Mouse (Mus musculus) heart, postnatal 25 days (tissue): ENCODE measurements around the gene Guca1b. TPM values are rescaled to one million over a fixed set of nuclear protein-coding genes. Genes with fewer than 3 reads are reported as not detected.

ENCODE experiments used
- DNase-seq: peaks from one replicate; pipeline ENCODE4 v3.0.0; 2022; ENCODE audit warnings: low spot score
- intact Hi-C: fragments of 180-260 bp; cut with DNase I; formaldehyde crosslinking; loops from one replicate; pipeline ENCODE4 v1.15.1; 2025
- total RNA-seq, 2 experiments: library from RNA; stranded (reverse); gene quantifications; 2 replicates each; pipeline ENCODE4 v1.2.3; 2021

Guca1b gene
- under 1 TPM; 0.36 to 0.65 TPM for total RNA-seq

GRCm38 (mm10) chr17:47385145-47385544 lies at the start of gene Guca1b:
Gene Guca1b (plus strand): TSS chr17:47385393.
- DNase-seq: no peak
- intact Hi-C loops: no loop called here

GRCm38 (mm10) chr17:47343121-47343520 lies 42.1 kb upstream of the Guca1b start:
- intact Hi-C loops: no loop called here
- DNase-seq: no peak

- intact Hi-C loops: no loop called here
- DNase-seq: no peak
These were observed 35.4 kb upstream of the Guca1b start for GRCm38 (mm10) chr17:47349721-47350319.

GRCm38 (mm10) chr17:47359964-47360363 lies 25.2 kb upstream of the Guca1b start:
- DNase-seq: no peak
- intact Hi-C loops: loop anchor here (10.0 kb wide), 1 partner anchor 255 kb away; the partner anchor contains the start of genes Bysl, Gm20517 and Med20

- DNase-seq: no peak
- intact Hi-C loops: loop anchor here (10.0 kb wide), 1 partner anchor 253 kb away; the partner anchor contains the start of genes Bysl, Gm20517 and Med20
These were observed 23.9 kb upstream of the Guca1b start for GRCm38 (mm10) chr17:47361343-47361742.

- peak; percentile 61 for DNase-seq
- intact Hi-C loops: loop anchor here (10.0 kb wide), 1 partner anchor 246 kb away; the partner anchor contains the start of genes Bysl, Gm20517 and Med20
These were observed 16.6 kb upstream of the Guca1b start, which contains the start of gene Mrps10 for GRCm38 (mm10) chr17:47368401-47369086. Gene Mrps10 (plus strand): TSS chr17:47368887.

GRCm38 (mm10) chr17:47369087-47369443 lies 16.1 kb upstream of the Guca1b start:
- intact Hi-C loops: loop anchor here (10.0 kb wide), 1 partner anchor 246 kb away; the partner anchor contains the start of genes Bysl, Gm20517 and Med20
- no peak for DNase-seq

- intact Hi-C loops: loop anchor here (10.0 kb wide), 2 partner anchors 113 to 303 kb away; no protein-coding TSS in a partner anchor
- DNase-seq: no peak
These were observed 13.7 kb upstream of the Guca1b start for GRCm38 (mm10) chr17:47371451-47371850.

- DNase-seq: no peak
- intact Hi-C loops: loop anchor here (10.0 kb wide), 2 partner anchors 111 to 301 kb away; no protein-coding TSS in a partner anchor
These were observed 11.2 kb upstream of the Guca1b start for GRCm38 (mm10) chr17:47373991-47374390.

GRCm38 (mm10) chr17:47376779-47377280 lies 8.4 kb upstream of the Guca1b start:
- intact Hi-C loops: loop anchor here (10.0 kb wide), 2 partner anchors 108 to 298 kb away; no protein-coding TSS in a partner anchor

GRCm38 (mm10) chr17:47378133-47378532 lies 7.1 kb upstream of the Guca1b start:
- intact Hi-C loops: loop anchor here (10.0 kb wide), 2 partner anchors 107 to 297 kb away; no protein-coding TSS in a partner anchor
- DNase-seq: no peak

More at GRCm38 (mm10) chr17:47376779-47377280, 8.4 kb upstream of the Guca1b start:
- no peak for DNase-seq

- no peak for DNase-seq
- intact Hi-C loops: no loop called here
These were observed 3.3 kb upstream of the Guca1b start for GRCm38 (mm10) chr17:47381917-47382316.

- no peak for DNase-seq
- intact Hi-C loops: no loop called here
These were observed 1.9 kb upstream of the Guca1b start for GRCm38 (mm10) chr17:47383266-47383665.

GRCm38 (mm10) chr17:47384064-47384463 lies 1.1 kb upstream of the Guca1b start:
- intact Hi-C loops: no loop called here
- no peak for DNase-seq

- no peak for DNase-seq
- intact Hi-C loops: no loop called here
These were observed 1.5 kb downstream of the Guca1b start for GRCm38 (mm10) chr17:47386649-47387048.

- intact Hi-C loops: no loop called here
- no peak for DNase-seq
These were observed 9.2 kb downstream of the Guca1b start for GRCm38 (mm10) chr17:47394223-47394869.

- intact Hi-C loops: no loop called here
- DNase-seq: peak; percentile 16
These were observed 10.3 kb downstream of the Guca1b start for GRCm38 (mm10) chr17:47395376-47395913.

- intact Hi-C loops: no loop called here
- no peak for DNase-seq
These were observed 13.9 kb downstream of the Guca1b start for GRCm38 (mm10) chr17:47399091-47399490.

- no peak for DNase-seq
- intact Hi-C loops: loop anchor here (10.0 kb wide), 1 partner anchor 284 kb away; the partner anchor contains the start of genes Frs3 and Tomm6
These were observed 15.3 kb downstream of the Guca1b start, which contains the start of gene Guca1a for GRCm38 (mm10) chr17:47400451-47400850. Gene Guca1a (minus strand): TSS chr17:47400584.
